Mouse (Mus musculus) cerebral cortex, adult 2 months (tissue): ENCODE measurements around the gene Pih1d1.

Experiments used
- WGBS: fragments of 180-500 bp; shearing (Covaris S2); methylation state at CpG from one replicate; pipeline ENCODE4 v1.1.7; 2018; 5-methylcytosine and 5-hydroxymethylcytosine counted together

Pih1d1 gene

DNA sequence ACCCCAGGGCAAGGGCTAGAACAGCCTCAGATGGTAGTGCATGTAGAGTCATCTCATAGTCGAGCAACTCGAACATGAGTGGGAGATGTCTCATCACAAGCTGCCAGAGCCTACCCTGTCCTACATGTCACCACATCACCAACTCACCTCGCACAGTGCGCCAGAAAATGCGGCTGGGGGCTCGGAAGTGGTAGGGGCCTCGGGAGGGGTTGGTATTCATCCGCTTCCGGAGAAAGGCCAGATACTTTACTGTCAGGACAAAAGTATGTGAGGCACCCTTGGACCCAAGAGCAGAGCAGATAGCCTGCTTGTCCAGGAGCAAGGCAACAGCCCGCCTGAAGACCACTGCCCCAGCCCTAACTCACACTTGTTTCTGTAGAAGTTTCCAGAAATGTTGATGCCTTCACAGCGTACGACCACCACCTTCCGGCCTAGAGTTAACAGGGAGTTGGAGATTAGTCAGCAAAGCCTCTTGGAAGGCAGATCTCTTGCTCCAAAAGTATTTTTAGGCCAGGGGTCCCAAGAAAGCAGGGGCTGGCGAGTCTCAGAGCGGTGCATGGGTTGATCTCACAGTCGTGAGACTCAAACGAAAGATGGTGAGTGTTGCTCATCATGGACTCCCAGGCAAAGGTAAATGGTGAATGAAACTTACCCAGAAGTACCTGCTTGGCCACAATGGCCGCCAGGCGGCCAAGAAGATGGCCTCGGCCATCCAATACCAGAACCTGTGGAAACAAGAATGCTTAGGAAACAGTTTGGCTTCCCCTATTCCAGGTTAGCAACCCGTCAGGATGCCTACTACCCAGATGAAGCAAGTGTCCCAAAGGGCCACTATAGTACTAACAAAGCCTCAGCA, 27.0 kb upstream of the Pih1d1 start:
- 37% methylated on average over 21 of the region's 21 CpGs for WGBS

DNA sequence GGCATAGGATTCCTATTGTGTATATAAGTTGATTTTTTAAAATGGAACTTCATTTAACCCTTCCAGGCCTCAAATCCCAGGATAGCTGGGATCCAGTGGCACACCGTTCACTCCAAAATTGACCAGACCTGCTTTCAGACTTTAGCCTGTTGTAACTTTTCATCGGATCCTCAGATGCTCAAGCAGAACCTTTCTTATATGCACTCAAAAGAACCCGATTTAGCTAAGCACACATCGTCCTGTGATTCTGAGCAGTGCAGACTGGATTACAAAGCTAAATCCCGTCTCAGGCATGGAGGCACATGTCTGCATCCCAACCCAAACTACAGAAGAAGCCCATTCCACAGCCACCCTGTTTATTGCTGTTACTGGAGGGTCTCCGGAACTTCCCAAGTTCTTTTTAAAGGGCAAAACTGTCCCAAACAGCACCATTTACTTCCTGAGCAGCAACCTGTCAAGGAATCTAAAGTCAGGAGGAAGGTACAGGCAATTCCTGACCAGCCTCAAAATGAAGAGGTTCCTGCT, 26.3 kb upstream of the Pih1d1 start:
- WGBS, result under 1% methylated on average over 6 of the region's 6 CpGs

DNA sequence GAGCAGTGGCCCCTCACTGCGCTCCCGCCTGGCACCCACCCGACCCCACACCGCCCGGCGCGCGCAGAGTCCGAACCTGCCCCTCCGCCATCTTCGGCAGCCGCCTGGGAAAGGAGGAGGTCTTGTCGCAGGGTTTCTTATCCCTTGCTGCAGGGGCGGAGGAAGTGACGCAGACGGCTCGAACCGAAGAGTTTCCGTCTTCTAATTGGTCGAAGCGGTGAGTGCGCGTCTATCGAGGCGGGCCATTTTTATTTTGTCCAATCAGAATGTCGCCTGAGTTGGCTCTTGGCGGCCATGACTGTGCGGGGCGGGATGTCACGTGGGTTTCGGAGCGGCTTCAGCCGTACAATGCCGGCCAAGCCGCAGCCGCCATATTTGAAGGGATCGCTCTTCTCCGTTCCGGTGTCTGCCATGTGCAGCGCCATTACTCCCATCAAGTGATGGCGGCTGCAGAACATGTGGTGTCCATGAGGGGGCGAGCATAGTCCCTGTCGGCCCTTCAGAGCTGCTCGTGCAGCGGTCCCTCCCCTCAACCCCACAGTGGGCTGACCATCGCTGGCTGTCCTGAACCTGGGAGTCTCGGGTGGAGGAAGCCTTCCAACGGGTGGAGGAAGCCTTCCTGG, 25.4 kb upstream of the Pih1d1 start, which contains the start of gene Rpl13a:
TSS of gene Rpl13a (minus strand) at position 138 of the 623 bp plus-strand sequence.
- under 1% methylated on average over 48 of the region's 48 CpGs for WGBS

DNA sequence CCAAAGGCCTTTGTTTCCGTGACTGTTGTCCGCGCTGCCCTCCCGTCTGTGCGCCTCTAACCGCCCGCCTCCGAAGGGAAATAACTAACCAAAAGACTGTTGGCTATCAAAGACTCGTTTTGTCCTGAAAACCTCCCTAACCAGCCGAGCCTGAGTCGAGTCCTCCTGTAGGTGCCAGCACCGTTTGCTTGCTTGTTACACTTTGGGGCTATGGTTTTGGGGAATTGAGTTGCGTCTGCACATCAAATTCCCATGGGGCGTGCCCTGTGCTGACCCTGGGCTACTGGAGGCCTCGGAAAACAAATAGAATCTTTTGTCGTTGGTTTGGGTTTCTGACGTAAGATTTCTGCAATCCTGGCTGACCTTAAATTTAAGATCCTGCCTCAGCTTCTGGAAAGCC, 24.8 kb upstream of the Pih1d1 start:
- 1% methylated on average over 17 of the region's 17 CpGs for WGBS

DNA sequence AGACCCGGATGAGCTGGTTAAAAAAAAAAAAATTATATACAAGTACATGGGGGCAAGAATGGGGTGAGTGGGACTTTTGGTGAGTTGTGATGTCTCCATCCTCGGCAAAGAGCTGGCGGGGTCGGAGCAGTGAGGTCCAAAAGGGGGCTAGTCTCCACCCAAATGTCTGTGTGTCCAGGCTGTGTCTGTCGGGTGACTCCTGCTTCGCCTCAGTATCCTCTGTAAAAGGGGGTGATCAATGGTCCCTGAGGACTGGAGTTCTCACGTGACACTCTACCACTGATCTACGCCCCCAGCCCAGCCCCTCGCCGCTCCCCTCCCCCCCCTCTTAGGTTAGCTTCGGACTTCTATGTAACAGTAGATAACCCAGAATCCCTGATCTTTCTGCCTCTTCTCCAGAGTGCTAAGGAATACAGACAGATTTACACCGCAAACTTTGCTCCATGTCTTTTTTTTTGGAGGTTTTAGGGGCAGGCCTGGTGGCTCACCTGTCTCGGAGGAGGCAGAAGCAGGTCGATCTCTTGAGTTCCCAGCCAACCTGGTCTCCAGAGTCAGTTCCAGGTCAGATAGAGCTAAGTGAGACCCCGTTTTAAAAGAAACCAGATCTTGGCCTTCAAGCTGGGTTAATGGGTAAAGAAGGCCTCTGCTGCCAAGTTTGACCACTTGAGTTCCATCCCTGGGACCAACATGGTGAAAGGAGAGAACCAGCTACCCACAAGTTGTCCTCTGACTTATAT, 24.2 kb upstream of the Pih1d1 start:
- 70% methylated on average over 15 of the region's 15 CpGs for WGBS

DNA sequence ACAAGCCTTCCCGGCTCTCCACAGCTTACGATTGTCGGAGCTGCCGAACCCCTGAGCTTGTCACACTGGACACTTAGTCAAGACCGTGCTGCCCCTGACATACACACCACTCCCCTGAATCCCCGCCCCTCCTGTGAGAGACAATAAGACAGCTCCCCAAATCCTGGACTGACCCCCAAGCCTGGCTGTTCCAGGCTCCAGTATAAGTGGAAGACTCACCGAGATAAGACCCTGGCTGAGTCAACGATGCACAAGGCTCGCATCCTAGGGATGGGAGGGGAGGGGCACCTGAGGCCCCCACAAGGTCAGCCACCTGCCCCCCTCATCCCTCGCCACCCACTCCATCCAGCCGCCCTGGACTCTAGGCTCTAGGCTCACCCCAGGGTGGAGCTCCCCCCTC, 22.3 kb upstream of the Pih1d1 start:
- 91% methylated on average over 11 of the region's 11 CpGs for WGBS

DNA sequence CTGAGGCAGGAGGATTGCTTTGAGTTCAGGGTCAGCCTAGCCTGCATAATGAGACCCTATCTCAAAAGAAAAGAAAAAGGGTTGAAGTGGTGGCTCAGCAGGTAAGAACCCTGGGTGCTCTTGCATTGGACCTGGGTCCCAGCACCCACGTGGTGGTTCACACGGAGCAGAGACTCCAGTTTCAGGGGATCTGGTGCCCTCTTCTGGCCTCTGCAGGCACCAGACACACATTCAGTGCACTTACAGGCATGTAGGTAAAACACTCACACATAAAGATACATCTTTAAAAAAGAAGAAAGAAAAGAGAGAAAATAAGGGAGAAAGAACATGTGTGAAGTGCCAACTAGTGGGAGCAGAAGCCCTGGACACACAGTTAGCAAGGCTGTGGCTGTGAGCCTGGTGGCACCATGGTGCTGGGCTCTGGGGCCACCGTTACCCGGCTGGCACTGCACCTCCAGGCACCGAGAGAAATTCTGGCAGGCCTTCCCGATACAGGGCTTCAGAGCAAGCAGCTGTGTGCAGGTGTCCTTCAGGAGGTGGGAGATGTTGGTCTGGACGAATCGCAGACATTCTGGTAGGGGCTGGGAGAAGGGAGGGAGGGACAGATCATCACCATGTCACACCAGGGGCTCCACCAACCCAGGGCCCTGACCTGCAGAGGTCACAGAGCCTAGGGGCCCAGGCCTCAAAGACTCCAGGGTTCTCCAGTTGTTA, 20.5 kb upstream of the Pih1d1 start:
- WGBS, result 83% methylated on average over 8 of the region's 8 CpGs

DNA sequence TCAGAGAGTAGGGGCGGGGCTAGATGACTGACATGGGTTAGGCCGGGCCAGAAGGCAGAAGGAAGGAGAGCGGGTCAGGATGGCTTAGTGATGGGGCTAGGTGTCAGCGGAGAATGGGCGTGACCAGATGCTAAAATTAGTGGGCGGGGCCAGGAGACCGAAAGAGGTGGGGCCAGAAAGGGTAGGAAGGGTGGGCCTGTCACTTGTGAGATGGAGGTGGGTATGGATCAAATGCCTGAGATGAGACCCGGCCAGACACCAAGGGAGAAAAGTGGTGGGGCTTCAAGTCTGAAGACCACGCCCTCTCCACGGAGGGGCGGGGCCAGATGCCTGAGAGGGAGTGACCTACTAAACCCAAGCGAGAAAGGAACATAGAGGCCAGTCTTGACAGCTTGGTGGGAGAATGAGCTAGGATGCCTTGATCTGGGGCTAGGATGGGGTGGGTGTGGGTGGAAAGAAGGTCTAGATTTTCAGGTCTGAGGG, 19.5 kb upstream of the Pih1d1 start:
- 32% methylated on average over 12 of the region's 12 CpGs for WGBS

DNA sequence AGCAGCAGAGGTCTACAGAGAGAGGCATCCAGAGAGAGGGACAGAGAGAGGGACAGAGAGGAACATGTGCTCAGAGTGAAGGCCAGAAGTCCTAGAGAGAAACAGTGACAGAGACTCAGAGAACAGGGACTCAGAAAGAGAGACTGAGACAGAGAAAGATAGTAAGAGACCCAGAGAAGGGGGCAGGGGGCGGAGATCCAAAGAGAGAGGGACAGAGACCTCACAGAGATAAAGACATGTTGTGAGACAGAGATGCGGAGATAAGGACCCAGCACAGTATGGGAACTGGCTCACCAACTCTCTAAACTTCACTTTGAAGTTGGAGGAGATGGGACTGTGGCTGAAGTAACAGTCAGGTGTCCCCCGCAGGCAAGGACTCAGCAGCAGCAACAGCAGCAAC, 18.7 kb upstream of the Pih1d1 start:
- 89% methylated on average over 3 of the region's 3 CpGs for WGBS

DNA sequence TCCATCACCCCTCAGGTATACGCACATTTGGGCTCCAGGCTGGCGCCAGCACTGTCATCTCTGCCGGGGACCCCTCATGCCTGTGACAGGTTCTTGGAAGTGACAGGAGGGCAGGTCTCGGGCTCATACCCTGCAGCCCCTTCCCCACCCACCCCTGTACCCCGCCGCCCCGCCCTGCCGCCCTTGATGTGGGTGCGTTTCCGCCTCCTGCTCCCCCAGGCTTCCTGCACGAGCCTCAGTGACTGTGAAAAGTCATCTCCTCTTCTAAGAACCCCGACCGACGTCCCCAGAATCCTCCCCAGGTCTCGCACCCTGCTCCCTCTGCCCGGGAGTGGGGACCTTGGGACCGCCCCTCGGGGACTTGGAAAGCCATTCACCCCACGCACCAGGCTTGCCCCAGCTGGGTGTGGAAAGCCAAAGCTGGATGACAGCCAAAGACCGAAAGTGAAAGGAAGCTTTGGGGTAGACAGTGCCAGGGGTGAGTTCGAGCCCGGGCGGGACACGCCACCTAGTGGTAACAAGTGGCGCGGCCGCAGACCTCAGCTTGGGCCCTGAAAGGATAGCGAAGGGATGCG, 18.0 kb upstream of the Pih1d1 start, which contains the start of the genes Gm45713 and Flt3l:
TSS of gene Gm45713 (minus strand) at position 239 of the 575 bp plus-strand sequence.
TSS of gene Flt3l (minus strand) at position 440 of the 575 bp plus-strand sequence.
- WGBS, result 5% methylated on average over 29 of the region's 29 CpGs

DNA sequence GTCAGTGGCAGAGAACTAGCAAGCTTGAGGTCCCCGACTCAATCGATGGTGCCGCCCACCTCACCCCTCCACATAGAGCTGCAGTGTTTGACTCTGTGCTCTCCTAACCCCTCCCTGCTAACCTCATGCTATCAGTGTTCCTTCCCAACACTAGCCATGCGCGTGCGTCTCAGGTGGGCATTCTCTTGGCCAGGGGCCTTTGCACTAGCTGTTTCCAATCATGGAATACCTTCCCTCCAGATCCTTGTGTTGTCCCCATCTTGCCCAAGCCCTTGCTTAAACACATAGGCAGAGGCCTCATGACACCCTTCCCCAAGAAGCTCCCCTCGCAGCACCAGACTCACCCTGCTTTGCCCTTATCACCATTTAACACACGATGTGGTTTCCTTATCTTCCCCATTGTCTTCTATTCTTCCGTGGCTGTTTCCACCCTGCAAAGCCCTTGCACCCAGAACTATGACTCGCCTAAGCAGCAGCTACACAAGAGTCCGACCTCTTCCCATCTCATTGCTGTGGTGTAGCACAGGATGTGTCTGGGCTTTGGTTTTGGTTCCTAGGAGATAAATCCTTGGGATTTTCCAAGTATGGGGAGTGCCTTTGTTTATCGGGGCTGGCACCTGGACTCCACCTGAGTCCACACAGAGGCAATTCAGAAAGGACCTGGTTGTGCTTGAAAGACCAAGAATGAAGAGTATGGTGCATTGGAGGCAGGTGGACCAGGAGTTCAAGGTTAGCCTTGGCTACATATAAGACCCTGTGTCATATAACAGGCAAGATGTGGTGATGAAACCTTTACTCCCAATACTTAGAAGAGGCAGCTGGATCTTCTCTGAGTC, 16.7 kb upstream of the Pih1d1 start:
- WGBS, result 86% methylated on average over 12 of the region's 12 CpGs

DNA sequence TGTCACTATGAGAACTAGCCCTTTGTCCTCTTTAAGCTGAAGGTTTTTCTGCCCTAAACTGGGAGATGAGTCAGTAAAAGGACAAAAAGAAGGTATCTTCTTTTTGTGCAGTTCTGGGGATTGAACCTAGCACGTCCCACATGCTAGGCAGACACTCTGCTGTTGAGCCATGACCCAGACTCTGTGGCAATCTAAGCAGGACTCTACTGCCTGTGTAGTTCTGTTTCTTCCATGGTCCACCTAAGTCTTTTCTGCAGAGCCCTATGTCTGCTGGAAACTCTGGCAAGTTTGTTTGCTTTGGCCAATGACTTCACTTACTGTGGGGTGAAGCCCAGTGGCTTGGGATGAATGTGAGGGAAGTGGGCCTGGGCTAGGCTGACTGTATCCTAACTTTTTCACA, 15.7 kb upstream of the Pih1d1 start:
- 82% methylated on average over 1 of the region's 1 CpGs for WGBS

DNA sequence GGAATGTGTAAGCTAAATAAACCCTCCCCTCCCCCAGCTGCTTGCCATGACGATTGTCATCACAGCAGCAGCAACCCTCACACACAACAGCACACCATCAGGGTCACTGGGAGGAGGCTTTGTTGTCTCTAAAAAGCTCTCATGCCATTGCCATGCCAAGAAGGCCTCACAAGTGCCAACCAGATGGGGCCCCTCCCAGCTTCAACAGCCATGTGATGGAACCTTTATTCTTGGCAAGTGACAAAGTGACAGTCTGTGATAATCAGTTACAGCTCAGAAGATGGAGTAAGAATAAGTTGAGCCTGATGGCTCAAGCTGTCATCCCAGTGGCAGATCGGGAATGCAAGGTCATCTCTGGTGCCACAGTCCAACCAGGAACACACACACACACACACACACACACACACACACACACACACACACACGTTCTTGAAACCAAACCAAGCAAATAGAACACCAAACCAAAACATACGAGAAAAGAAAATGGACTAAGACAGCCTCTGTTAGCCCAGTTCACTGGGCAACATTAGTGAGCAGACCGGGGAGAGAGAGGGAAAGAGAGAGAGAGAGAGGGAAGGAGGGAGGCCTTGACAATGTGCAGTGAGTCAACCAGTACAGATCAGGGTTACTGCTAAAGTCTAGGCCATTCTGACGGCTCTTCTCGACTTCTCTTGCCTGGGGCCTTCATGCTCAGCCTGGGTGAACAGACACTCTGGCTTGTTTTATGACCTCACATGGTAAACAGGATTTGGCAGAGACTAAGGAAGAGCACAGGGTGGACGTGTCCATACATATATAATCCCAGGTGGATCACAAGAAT, 14.0 kb upstream of the Pih1d1 start:
- 75% methylated on average over 8 of the region's 8 CpGs for WGBS

DNA sequence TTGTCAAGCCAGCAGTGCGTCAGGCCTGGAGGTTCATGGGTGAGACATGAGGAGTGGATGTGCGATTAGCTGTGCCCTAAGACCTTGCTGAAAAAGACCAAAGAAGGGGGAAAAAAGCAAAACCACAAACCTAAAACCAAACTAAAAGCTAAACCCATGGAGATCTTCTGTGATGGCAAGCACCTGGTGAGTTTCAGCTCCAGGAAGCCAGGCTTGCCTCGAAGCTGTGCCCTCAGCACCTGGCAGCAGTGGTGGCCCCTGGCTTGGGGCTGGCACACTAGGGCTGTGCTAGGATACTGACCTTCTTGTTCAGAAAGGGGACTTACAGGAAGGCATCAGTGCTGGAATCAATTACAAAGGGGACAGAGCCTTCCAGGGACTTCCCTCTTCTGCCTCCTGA, 12.8 kb upstream of the Pih1d1 start:
- WGBS, result 90% methylated on average over 3 of the region's 3 CpGs

DNA sequence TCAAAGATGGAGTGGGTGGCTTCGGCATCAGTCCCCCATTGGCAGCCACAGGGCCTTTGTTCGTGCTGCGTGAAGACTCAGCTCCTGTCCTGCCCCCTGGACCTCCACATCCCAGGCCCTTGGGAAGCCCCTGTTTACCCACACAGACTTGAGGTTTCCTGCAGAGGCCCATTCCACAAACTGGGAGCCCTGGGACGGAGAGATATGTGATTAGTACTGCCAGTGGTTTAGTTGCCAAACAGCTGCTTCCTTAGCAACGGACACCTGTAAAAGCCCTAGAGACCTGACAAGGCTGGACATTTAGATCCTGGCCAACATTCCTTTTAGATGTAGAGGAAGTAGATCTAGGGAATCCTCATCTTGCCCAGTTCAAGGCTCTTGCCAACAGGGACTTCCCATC, 12.2 kb upstream of the Pih1d1 start:
- 96% methylated on average over 5 of the region's 5 CpGs for WGBS

DNA sequence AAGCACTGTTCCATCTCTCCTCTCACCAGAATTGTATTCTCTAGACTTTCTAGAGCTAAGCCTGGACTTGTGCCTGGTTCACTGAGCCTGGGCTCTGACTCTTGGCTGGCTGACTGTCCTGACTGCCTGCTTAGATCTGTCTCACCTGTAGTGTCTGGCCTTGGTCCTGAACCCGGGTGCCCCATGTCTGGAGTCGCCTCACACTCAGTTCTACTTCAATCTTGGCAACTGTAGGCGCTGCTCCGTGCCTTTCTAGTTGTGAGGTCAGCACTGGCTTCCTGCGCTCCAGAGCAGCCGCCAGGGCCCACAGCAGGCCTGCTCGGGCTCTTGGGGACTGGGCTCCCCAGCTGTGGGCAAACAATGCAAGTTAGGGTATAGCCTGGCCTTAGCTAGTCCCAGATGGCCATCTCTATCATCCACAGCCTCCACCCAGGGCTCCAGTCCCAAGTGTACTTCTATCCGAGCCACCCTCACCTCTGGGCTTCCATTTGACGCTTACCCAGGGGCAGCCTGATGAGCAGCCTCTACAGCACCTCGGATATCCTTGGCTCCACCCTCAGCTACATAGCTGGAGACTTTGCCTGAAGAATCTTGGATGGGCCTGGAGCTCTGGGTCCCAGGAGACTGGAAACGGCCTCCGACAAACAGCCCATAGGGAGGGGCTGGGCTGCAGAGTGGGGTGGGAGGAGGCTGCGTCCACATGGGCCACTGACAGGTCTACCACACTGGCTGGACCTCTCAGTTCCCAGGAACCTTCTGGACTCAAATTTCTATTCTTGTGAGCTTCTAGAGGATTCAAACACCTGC, 9.5 kb upstream of the Pih1d1 start:
- 90% methylated on average over 13 of the region's 13 CpGs for WGBS

DNA sequence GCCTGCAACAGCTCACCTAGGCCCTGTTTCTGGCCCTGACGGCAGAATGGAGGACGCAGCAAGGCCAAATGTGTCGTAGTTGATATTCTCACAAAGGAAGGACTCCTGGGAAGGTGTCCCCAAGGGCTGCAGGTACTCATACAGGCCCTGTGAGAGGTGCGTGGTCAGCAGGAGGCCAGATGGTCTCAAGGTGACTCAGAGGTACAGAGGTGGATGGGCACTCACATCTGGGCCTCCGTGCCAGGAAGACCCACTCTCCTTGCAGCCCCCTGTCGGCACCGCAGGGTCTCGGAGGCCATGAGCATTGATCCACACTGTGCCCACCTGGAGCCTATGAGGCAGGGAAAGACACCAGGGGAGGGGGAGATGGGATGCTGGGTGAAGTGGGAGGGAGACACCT, 8.6 kb upstream of the Pih1d1 start:
- WGBS, result 98% methylated on average over 8 of the region's 8 CpGs

DNA sequence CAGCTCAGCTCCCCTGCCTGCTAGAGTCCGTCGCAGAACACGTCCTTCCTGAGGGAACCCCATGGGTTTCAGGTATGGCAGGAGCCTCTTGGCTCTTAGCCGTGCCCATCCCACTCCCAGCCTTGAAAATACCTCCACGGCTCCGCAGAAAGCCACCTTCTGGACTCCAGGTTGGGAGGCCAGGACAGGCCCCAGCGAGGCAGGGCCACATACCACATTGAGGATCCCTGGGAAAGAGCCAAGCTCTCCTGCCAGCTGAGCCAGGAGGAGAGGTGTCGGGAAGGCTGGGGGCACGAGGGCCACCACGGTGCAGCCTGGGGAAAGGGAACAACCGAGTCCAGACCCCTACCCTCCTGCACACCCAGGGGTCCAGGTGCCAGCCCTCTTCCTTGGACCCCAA, 6.8 kb upstream of the Pih1d1 start:
- WGBS, result 94% methylated on average over 11 of the region's 11 CpGs
